Mouse (Mus musculus): ENCODE measurements around the gene Cd247. TPM values are rescaled to one million over a fixed set of nuclear protein-coding genes. Genes with fewer than 3 reads are reported as not detected.

Gene Cd247
- total RNA-seq, 2 experiments from 2014 or later = 0.29 TPM; not detected in 1

DNA sequence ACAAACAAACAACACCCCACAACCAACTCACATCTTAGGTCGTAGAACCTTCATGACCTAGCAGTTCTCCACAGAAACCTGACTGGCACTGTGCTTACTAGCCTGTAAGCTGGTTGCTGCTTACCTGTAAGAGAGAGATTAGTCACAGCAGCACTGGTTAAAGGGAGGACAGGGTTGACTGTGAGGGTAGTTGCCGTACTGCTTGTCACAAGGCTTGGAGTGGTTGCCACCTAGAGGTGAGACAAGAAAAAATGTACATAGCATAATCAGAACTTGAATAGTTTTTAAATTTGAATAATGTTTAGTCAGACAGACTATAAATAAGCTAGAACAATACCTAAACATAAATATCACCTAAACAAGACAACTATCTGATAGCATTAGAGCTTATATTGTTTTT, 103.2 kb downstream of the Cd247 start:
- peak; percentile 74 for ATAC-seq (replicated peaks; ENCODE audit: poor library complexity)

DNA sequence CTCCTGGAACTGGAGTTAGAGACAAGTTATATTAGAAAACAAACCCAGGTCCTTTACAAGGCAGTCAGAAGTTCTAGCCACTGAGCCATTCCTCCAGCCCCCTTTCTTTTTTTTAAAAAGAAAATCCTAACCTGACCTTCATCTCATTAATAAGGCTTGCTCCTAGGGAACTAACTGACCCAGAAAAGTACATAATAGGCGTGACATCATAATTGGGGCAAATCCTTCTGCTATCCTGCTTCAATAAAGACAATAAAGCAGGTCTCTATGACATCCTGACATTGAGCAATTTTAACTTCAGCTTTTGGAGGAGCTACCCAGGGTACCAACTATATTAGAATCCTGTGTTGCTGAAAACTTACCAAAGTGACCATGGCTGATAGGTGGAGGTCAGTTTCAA, 115.1 kb downstream of the Cd247 start:
- ATAC-seq (replicated peaks; ENCODE audit: poor library complexity) = no peak

DNA sequence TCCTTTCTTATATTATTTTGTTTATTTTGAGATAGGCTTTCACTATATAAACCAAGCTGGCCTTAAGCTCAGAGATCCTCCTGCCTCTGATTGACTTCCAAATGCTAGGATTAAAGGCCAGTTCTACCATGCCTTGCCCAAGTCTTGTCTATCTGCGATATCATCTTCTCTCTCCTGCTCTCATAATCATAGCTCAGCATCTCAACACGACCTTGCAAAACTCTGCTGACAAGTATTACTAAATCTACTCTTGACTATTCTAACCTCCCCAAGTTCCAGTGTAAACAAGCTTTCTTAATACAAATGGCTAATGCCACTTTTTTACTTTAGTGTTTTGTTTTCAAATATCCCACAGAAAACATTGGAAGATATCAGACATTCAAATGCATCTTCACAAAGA, 119.7 kb downstream of the Cd247 start:
- no peak for ATAC-seq (replicated peaks; ENCODE audit: poor library complexity)

DNA sequence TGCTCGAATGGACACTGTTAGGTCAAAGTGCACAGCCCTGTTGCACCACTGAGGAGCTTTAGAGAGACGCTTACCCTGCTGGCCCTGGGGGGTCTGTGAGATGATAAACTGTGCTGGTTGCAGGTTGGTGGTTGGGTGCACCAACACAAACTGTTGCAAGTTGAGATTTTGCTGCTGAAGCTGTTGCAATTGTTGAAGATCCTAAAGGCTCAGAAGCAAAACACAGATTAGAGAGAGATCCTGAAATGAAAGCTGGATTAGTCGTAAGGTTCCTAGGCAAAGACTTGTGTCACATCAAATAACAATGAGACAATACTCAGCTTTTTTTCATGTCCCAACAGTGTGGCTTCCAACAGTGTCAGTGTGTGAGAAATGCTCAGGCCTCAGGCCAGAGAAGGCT, 120.3 kb downstream of the Cd247 start:
- no peak for ATAC-seq (replicated peaks; ENCODE audit: poor library complexity)

DNA sequence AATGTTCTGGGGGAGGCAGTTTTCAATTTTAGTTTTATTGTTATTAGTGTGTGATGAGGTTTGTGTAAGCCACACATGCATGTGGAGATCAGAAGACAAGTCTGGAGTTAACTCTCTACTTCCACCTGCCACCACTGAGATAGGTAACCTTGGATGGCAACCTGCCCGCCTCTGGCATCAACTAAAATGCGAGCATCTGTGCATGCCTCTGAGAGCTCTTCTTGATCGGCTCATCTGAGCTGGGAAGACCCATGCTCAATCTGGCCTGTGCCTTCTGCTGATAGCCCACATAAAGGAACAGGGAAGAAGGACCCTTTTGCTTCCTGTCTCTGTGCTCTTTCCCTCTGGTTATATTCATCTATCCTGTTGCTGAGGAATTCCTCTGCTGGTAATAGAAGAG, 121.0 kb downstream of the Cd247 start:
- ATAC-seq (replicated peaks; ENCODE audit: poor library complexity) = no peak

DNA sequence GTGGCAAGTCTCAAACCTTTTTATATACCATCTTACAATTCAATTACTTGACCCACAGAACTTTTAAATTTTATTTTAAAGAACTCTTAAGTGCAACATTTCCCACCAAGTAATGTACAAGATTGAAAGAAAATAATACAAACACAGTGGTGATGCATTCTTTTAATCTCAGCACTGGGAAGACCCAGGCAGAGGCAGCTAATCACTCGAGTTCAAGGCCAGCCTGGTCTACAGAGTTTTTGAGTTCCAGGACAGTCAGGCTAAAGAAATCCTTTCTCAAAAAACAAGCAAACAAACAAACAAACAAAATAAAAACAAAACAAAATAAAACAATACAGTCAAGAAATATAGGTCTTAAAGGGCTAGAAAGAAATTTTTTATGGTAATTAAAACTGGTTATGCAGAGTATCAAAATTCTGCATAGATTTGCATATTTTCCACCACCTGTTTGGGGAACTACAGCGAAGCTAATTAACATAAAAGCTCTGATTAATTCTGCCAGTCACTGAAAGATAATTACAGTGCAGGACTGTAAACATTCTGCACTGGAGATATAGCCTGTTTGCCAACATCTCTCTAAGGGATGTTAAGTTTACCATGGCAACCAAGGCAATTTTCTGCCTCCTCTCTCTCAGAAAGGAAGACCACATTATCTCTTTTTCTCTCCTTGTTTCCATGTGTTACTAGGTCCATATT, 125.4 kb downstream of the Cd247 start:
- no peak for ATAC-seq (replicated peaks; ENCODE audit: poor library complexity)

DNA sequence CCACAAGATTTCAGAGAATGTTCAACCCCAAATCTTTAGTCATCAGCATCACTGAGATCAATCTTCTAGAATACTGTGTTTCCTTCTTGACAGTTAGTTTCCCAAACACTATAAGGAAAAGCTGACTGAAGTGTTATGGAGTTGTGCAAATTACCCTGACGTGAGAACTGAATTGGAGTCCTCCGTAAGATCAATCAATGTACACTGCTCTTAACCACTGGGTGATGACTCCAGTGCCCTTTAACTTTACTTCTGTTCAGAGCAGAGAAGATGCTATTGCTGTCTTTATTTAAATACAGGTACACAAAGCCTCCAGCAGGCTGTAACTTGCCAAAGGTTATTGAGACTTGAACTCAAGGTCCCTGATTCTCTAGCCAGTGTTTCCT, 125.9 kb downstream of the Cd247 start:
- ATAC-seq (replicated peaks; ENCODE audit: poor library complexity) = no peak

DNA sequence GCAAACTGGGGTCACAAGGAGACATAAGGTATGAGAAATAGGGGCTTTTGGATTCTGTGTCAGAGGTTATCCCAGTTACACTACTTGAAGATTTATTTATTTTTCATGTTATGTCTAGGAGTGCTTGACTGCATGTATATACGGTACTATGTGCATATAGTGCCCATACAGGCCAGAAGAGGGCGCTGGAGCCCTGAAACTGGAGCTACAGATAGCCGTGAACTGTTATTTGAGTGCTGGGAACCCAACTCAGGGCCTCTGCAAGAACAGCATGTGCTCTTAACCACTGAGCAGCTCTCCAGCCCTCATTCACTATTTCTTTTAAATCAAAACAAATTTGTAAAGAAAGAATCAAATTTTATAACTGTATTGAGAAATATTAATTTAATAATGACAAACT, 132.5 kb downstream of the Cd247 start:
- no peak for ATAC-seq (replicated peaks; ENCODE audit: poor library complexity)

DNA sequence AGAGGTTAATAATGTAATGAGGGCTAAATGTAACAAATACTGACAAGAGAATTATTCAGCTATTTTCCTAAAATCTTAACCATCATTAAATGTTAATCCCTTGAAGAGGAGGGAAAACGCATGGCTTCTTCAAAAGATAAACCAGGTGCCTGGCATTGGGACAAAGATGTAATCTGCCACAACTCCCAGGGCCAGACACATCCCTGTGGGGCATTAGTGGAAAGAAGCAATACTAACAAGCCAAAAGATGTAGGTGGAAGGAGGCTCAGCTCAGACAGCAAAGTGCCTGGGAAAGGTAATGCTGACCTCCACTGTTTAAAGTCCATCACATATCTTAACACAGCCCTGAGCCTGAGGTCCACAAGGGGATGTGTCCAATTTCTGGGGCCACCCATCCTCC, 134.0 kb downstream of the Cd247 start:
- no peak for ATAC-seq (replicated peaks; ENCODE audit: poor library complexity)

DNA sequence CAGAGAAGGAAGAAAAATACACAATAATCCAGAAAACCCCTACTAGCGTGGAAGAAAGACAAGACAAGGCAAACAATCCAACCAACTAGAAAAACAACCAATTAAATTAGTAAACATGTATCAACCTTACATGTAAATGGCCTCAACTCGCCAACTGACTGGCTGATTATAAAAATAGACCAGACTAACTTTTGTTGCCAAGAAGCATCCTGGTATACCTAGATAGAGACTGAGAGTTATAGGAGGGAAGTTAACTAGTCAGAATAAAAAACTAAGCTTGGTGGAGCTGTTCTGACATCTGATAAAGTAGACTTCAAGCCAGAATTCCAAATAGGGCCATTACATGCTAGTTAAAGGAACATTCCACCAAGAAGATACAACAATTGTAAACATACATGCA, 136.7 kb downstream of the Cd247 start:
- ATAC-seq (replicated peaks; ENCODE audit: poor library complexity) = peak; percentile 52

Other genes starting within 250 kb of the Cd247 start
- 2.3 and 4.1 TPM in 2 replicates for gene Mpzl1, start 154.1 kb upstream of the Cd247 start, total RNA-seq (2015)
- gene Mpzl1, start 154.1 kb upstream of the Cd247 start, total RNA-seq (2017) = 0.33 and 0.84 TPM in 2 replicates
- 48.8 and 48.9 TPM in 2 replicates for gene Rcsd1, start 78.9 kb upstream of the Cd247 start, total RNA-seq (2015)
- gene Rcsd1, start 78.9 kb upstream of the Cd247 start, total RNA-seq (2017) = 110 and 111 TPM in 2 replicates
- 261 and 284 TPM in 2 replicates for gene Creg1, start 24.9 kb upstream of the Cd247 start, total RNA-seq (2015)
- 96.7 and 120 TPM in 2 replicates for gene Creg1, start 24.9 kb upstream of the Cd247 start, total RNA-seq (2017)
- 23.9 and 28.5 TPM in 2 replicates for gene Pou2f1, start 214.0 kb downstream of the Cd247 start, total RNA-seq (2015)
- gene Pou2f1, start 214.0 kb downstream of the Cd247 start, total RNA-seq (2017) = 17.3 and 23.5 TPM in 2 replicates

All from megakaryocyte progenitor cell, adult 5-6 weeks (primary cell).